Mouse (Mus musculus) spleen, adult 2 months (tissue): ENCODE results near the gene Wfdc5. TPM values are rescaled to one million over a fixed set of nuclear protein-coding genes. Genes with fewer than 3 reads are reported as not detected.
"Not testable (repeated sequence)": the region's sequence is repeated elsewhere in the genome, so short reads cannot be mapped to it uniquely, and the experiment has no call there.

ENCODE experiments used
- DNase-seq, 2 experiments: peaks; one replicate each; pipeline versions ENCODE4 v3.0.0 to v3.0.0-alpha.2; 2012 to 2021; ENCODE audit warnings: low spot score in 2 of 2, low read depth in 1 of 2
- H3K27ac ChIP-seq: fragments of 200-500 bp; 2 replicates; pipeline ENCODE4 v1.5.1; 2012; ENCODE audit warnings: low read length, inconsistent platforms; ENCODE audit not compliant: insufficient read depth
- H3K27me3 ChIP-seq: fragments of 200-500 bp; 2 replicates; pipeline ENCODE4 v1.6.1; 2012; ENCODE audit warnings: mild to moderate bottlenecking, moderate library complexity, low read length, inconsistent platforms; ENCODE audit not compliant: control insufficient read depth, insufficient read depth
- H3K36me3 ChIP-seq: fragments of 200-500 bp; 2 replicates; pipeline ENCODE4 v1.6.1; 2012; ENCODE audit warnings: mild to moderate bottlenecking, low read length, inconsistent platforms; ENCODE audit not compliant: control insufficient read depth, insufficient read depth
- H3K4me1 ChIP-seq: fragments of 200-500 bp; 2 replicates; pipeline ENCODE4 v1.6.1; 2011; ENCODE audit warnings: inconsistent platforms; ENCODE audit not compliant: control insufficient read depth, insufficient read depth, insufficient read length
- H3K4me3 ChIP-seq: fragments of 200-500 bp; 2 replicates; pipeline ENCODE4 v1.5.1; 2011; ENCODE audit warnings: mild to moderate bottlenecking, inconsistent platforms; ENCODE audit not compliant: insufficient read depth, insufficient read length; ENCODE audit errors: extremely low read depth
- CTCF ChIP-seq: fragments of 200-500 bp; IDR thresholded peaks from 2 replicates; pipeline ENCODE4 v1.5.1; 2011; ENCODE audit warnings: mild to moderate bottlenecking, inconsistent platforms; ENCODE audit not compliant: insufficient read depth, insufficient read length, insufficient replicate concordance; ENCODE audit errors: extremely low read depth
- POLR2A ChIP-seq: fragments of 200-500 bp; IDR thresholded peaks from 2 replicates; pipeline ENCODE4 v1.6.1; 2011; ENCODE audit warnings: low read depth, low read length, inconsistent platforms
- WGBS: fragments of 180-500 bp; shearing (Covaris S2); methylation state at CpG from one replicate; pipeline ENCODE4 v1.1.7; 2018; 5-methylcytosine and 5-hydroxymethylcytosine counted together
- polyA plus RNA-seq: library from polyadenylated mRNA; depleted of rRNA; stranded (reverse); fragments of >200 nt; gene quantifications from 2 replicates; pipeline ENCODE4 v1.2.3, GENCODE M21; 2012; rRNA removed

The Wfdc5 gene
- not detected in 2 replicates for polyA plus RNA-seq

GRCm38 (mm10) chr2:164182692-164183255 lies at the start of gene Wfdc5:
TSS of gene Wfdc5 (minus strand) at chr2:164182742.
- no peaks in the 10 kb centered on the region for H3K27me3 ChIP-seq

GRCm38 (mm10) chr2:164228361-164229070 lies 46.0 kb upstream of the Wfdc5 start:
- WGBS = 80% methylated on average over 8 of the region's 8 CpGs

More at GRCm38 (mm10) chr2:164182692-164183255, at the start of gene Wfdc5:
- H3K4me3 ChIP-seq = no peak within 1 kb of the TSS
- H3K4me1 ChIP-seq = peaks cover 5% of the 10 kb centered on the region; the same call in 1 of the 2 replicates
- WGBS = 83% methylated on average over 7 of the region's 7 CpGs
- H3K36me3 ChIP-seq = no peaks in the 10 kb centered on the region
- H3K27ac ChIP-seq = no peak within 1 kb of the TSS
- TF ChIP-seq POLR2A = no peak
- no peak for TF ChIP-seq CTCF
- DNase-seq = no peak

DNA sequence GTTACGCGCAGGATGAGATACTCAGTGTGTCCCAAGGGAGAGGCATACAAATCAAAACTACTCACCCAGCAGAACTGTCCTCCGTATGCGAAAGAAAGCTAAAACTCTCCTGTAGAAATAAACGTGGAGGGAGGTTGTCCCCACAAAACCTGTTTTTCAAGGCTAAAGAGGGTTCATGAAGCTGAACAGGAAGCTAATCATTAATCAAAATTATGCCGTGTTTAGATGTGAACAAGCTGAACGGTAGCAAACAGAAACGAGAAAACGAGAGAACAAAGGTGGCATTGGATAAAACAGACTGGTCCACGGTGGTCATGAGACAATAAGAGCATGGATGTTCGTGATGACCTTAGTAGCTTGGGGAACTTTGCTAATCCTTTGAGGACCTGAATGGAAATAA lies 39.0 kb upstream of the Wfdc5 start, which contains the start of gene Wfdc15b:
TSS of gene Wfdc15b (minus strand) at position 139 of the 400 bp plus-strand sequence.
- WGBS = 63% methylated on average over 11 of the region's 11 CpGs
- TF ChIP-seq CTCF = no peak
- no peak for TF ChIP-seq POLR2A
- DNase-seq = no peak
- H3K4me1 ChIP-seq = no peaks in the 10 kb centered on the region
- no peak within 1 kb of the TSS for H3K4me3 ChIP-seq
- no peaks in the 10 kb centered on the region for H3K36me3 ChIP-seq
- no peak within 1 kb of the TSS for H3K27ac ChIP-seq
- no peaks in the 10 kb centered on the region for H3K27me3 ChIP-seq

More at GRCm38 (mm10) chr2:164228361-164229070, 46.0 kb upstream of the Wfdc5 start:
- no peak overlapping the region for H3K4me3 ChIP-seq
- no peak overlapping the region for H3K27ac ChIP-seq
- no peaks in the 10 kb centered on the region for H3K27me3 ChIP-seq
- no peak for TF ChIP-seq POLR2A
- TF ChIP-seq CTCF = no peak
- no peaks in the 10 kb centered on the region for H3K4me1 ChIP-seq
- H3K36me3 ChIP-seq = no peaks in the 10 kb centered on the region
- no peak for DNase-seq

GRCm38 (mm10) chr2:164219295-164219694 lies 36.8 kb upstream of the Wfdc5 start:
- TF ChIP-seq POLR2A = no peak
- no peak for TF ChIP-seq CTCF
- DNase-seq = no peak
- 71% methylated on average over 9 of the region's 9 CpGs for WGBS

DNA sequence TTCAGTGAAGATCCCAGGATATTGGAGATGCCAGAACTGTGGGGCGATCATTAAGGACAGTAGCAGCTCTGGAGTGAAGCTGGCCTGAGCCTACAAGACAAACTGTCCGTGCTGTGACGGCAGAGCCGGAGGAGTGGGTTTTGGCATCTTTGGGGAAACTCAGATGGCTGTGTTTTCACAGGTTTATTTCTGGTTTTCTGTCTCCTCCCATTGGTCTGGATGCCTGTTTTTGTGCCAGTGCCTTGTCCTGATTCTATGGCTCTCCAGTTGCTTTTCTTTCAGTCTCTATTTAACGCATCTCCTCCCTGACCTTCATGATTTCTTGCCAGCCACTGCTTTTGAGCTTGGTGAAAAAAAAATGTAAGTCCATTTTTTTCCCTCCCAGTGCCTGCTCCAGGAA lies 30.2 kb upstream of the Wfdc5 start:
- 94% methylated on average over 5 of the region's 5 CpGs for WGBS
- H3K27me3 ChIP-seq = no peaks in the 10 kb centered on the region
- H3K36me3 ChIP-seq = no peaks in the 10 kb centered on the region
- H3K4me3 ChIP-seq = no peak overlapping the region
- H3K4me1 ChIP-seq = no peaks in the 10 kb centered on the region
- no peak for TF ChIP-seq POLR2A
- no peak for TF ChIP-seq CTCF
- no peak for DNase-seq
- H3K27ac ChIP-seq = no peak overlapping the region

More at GRCm38 (mm10) chr2:164219295-164219694, 36.8 kb upstream of the Wfdc5 start:
- H3K4me1 ChIP-seq = no peaks in the 10 kb centered on the region
- no peak overlapping the region for H3K4me3 ChIP-seq
- no peak overlapping the region for H3K27ac ChIP-seq
- no peaks in the 10 kb centered on the region for H3K36me3 ChIP-seq
- no peaks in the 10 kb centered on the region for H3K27me3 ChIP-seq

GRCm38 (mm10) chr2:164210892-164211291 lies 28.4 kb upstream of the Wfdc5 start:
- WGBS = 85% methylated on average over 4 of the region's 4 CpGs
- Histone ChIP-seq H3K4me3 (no peak overlapping the region), H3K4me1 (no peaks in the 10 kb centered on the region), H3K27me3 (no peaks in the 10 kb centered on the region), H3K36me3 (no peaks in the 10 kb centered on the region), H3K27ac (no peak overlapping the region)
- TF ChIP-seq CTCF (no peak), POLR2A (no peak)
- no peak for DNase-seq

- DNase-seq = no peak
- Histone ChIP-seq H3K27me3 (no peaks in the 10 kb centered on the region), H3K27ac (no peak overlapping the region), H3K4me3 (no peak overlapping the region), H3K4me1 (no peaks in the 10 kb centered on the region), H3K36me3 (no peaks in the 10 kb centered on the region)
- TF ChIP-seq CTCF = no peak
- no peak for TF ChIP-seq POLR2A
- 52% methylated on average over 4 of the region's 4 CpGs for WGBS
Observed at GRCm38 (mm10) chr2:164206676-164207075, 24.1 kb upstream of the Wfdc5 start.

- not testable (repeated sequence) for H3K27ac ChIP-seq, H3K4me1 ChIP-seq, DNase-seq, H3K36me3 ChIP-seq, H3K4me3 ChIP-seq, H3K27me3 ChIP-seq
- WGBS = 88% methylated on average over 10 of the region's 10 CpGs
Observed at GRCm38 (mm10) chr2:164206011-164206410, 23.5 kb upstream of the Wfdc5 start.
